Mouse (Mus musculus): ENCODE measurements around the gene Peg3. TPM values are rescaled to one million over a fixed set of nuclear protein-coding genes. Genes with fewer than 3 reads are reported as not detected.
"Not testable (repeated sequence)": the region's sequence is repeated elsewhere in the genome, so short reads cannot be mapped to it uniquely, and the experiment has no call there.

Peg3 gene
- polyA plus RNA-seq (2012; rRNA removed) = 1.4 and 1.7 TPM in 2 replicates

DNA sequence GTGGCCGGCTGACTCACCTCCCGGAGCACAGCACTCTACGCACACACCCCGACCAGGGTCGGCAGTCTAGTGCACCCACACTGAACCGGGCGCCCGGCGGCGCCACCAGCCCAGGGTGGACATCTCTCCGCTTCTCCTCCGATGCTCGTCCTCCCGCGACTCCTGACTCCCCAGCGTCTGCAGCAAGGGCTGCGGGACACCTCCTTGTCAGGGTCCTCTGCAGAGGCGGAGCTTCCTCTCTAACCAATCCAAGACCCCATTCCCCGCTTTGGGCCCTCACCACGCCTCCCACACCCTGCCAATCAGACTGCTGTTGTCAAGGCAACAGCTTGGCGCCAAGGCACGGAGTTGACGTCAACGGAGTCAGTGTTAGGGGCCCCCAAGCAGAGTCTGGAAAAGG, at the start of gene Peg3, which contains the start of gene Usp29:
Gene Peg3 (minus strand): TSS at position 191 of the 400 bp plus-strand sequence.
Gene Usp29 (plus strand): TSS at position 338 of the 400 bp plus-strand sequence.
- H3K27me3 ChIP-seq (ENCODE audit: control insufficient read depth, insufficient read depth, low read length) = no peaks in the 10 kb centered on the region
- TF ChIP-seq CTCF (IDR thresholded peaks at IDR 0.05; ENCODE audit: control insufficient read depth, insufficient read depth, insufficient replicate concordance, low read depth, low read length) (no peak), POLR2A (IDR thresholded peaks at IDR 0.05; ENCODE audit: control insufficient read depth, low read depth, low read length) (no peak)
- H3K4me3 ChIP-seq (ENCODE audit: control insufficient read depth, low read depth, low read length) = peak within 1 kb of the TSS; percentile 87
- peak within 1 kb of the TSS; percentile 75 for H3K27ac ChIP-seq (ENCODE audit: control insufficient read depth, insufficient read depth, low read depth, low read length)
- H3K4me1 ChIP-seq (ENCODE audit: control insufficient read depth, insufficient read depth, low read length) = peaks cover 9% of the 10 kb centered on the region
- H3K36me3 ChIP-seq (ENCODE audit: control insufficient read depth, insufficient read depth, low read length) = no peaks in the 10 kb centered on the region

DNA sequence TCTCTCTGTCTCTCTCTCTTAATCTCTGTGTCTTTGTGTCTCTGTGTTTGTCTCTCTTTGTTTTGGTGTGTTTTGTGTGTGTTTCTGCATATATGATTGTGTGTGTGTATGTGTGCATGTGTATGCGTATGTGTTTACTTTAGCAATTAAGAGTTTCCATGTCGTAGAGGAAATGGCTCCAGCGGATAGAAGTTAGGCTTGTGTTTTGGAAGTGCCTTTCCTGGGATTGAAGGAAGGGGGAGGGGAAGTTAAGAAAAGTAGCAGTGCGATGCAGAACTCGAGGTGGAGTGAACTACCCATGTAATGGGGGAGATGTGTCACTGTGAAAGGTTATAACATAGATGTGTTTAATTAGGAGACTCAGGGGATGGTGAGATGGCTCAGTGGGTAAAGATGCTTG, 48.9 kb upstream of the Peg3 start:
- no peaks in the 10 kb centered on the region; the same call in 1 of the 2 replicates for H3K4me1 ChIP-seq (ENCODE audit: control insufficient read depth, insufficient read depth, low read length)

GRCm38 (mm10) chr7:6777689-6778088, 47.5 kb upstream of the Peg3 start:
- Histone ChIP-seq H3K27me3 (ENCODE audit: control insufficient read depth, insufficient read depth, low read length) (no peaks in the 10 kb centered on the region), H3K4me3 (ENCODE audit: control insufficient read depth, low read depth, low read length) (no peak overlapping the region), H3K36me3 (ENCODE audit: control insufficient read depth, insufficient read depth, low read length) (no peaks in the 10 kb centered on the region), H3K4me1 (ENCODE audit: control insufficient read depth, insufficient read depth, low read length) (no peaks in the 10 kb centered on the region; the same call in 1 of the 2 replicates), H3K27ac (ENCODE audit: control insufficient read depth, insufficient read depth, low read depth, low read length) (no peak overlapping the region)
- TF ChIP-seq POLR2A (IDR thresholded peaks at IDR 0.05; ENCODE audit: control insufficient read depth, low read depth, low read length) = no peak
- TF ChIP-seq CTCF (IDR thresholded peaks at IDR 0.05; ENCODE audit: control insufficient read depth, insufficient read depth, insufficient replicate concordance, low read depth, low read length) = no peak

More for the DNA sequence above, 48.9 kb upstream of the Peg3 start:
- Histone ChIP-seq H3K27me3 (ENCODE audit: control insufficient read depth, insufficient read depth, low read length) (no peaks in the 10 kb centered on the region), H3K4me3 (ENCODE audit: control insufficient read depth, low read depth, low read length) (no peak overlapping the region), H3K36me3 (ENCODE audit: control insufficient read depth, insufficient read depth, low read length) (no peaks in the 10 kb centered on the region), H3K27ac (ENCODE audit: control insufficient read depth, insufficient read depth, low read depth, low read length) (no peak overlapping the region)
- TF ChIP-seq POLR2A (IDR thresholded peaks at IDR 0.05; ENCODE audit: control insufficient read depth, low read depth, low read length) (no peak), CTCF (IDR thresholded peaks at IDR 0.05; ENCODE audit: control insufficient read depth, insufficient read depth, insufficient replicate concordance, low read depth, low read length) (no peak)

- no peaks in the 10 kb centered on the region for H3K27me3 ChIP-seq (ENCODE audit: control insufficient read depth, insufficient read depth, low read length)
- H3K27ac ChIP-seq (ENCODE audit: control insufficient read depth, insufficient read depth, low read depth, low read length) = no peak overlapping the region
- no peaks in the 10 kb centered on the region; the same call in 1 of the 2 replicates for H3K4me1 ChIP-seq (ENCODE audit: control insufficient read depth, insufficient read depth, low read length)
- H3K36me3 ChIP-seq (ENCODE audit: control insufficient read depth, insufficient read depth, low read length) = no peaks in the 10 kb centered on the region
- TF ChIP-seq POLR2A (IDR thresholded peaks at IDR 0.05; ENCODE audit: control insufficient read depth, low read depth, low read length) = no peak
- no peak for TF ChIP-seq CTCF (IDR thresholded peaks at IDR 0.05; ENCODE audit: control insufficient read depth, insufficient read depth, insufficient replicate concordance, low read depth, low read length)
- H3K4me3 ChIP-seq (ENCODE audit: control insufficient read depth, low read depth, low read length) = no peak overlapping the region
These were observed 46.9 kb upstream of the Peg3 start for GRCm38 (mm10) chr7:6777107-6777506.

DNA sequence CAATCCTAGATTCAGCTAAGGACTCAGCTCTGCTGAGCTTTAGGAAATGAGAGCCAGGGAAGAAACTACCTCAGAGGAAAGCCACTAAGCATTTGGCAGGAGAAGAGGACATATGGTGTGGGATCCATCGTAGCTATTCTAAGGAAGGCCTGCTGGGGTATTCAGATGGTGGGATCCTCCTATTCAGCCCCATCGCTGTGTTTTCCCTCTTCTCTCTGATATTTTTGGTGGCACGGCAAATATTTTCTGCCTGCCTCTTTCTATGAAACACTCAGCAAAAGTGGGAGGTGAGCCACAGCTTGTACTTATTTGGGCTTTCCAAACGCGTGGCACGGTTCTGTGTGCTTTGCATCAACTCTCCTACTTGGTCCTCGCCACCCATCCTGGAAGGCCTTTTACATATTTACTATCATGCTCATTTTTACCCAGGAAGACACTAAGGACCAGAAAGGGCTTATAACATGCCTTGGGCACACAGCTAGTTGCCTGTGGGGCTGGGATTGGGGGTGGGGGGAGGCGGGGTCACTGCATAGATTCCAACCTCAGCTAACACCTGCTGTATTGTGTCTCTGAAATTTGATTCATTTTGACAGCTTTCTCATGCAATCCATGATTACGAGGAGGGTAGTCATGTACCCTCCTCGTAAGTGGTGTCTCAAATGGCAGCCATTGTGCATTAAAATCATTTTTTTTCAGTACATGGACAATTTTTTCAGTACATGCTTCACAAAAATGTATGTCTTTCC, 46.3 kb upstream of the Peg3 start:
- no peak overlapping the region for H3K4me3 ChIP-seq (ENCODE audit: control insufficient read depth, low read depth, low read length)
- no peaks in the 10 kb centered on the region for H3K36me3 ChIP-seq (ENCODE audit: control insufficient read depth, insufficient read depth, low read length)
- H3K27me3 ChIP-seq (ENCODE audit: control insufficient read depth, insufficient read depth, low read length) = no peaks in the 10 kb centered on the region
- H3K27ac ChIP-seq (ENCODE audit: control insufficient read depth, insufficient read depth, low read depth, low read length) = no peak overlapping the region
- TF ChIP-seq POLR2A (IDR thresholded peaks at IDR 0.05; ENCODE audit: control insufficient read depth, low read depth, low read length) = no peak
- TF ChIP-seq CTCF (IDR thresholded peaks at IDR 0.05; ENCODE audit: control insufficient read depth, insufficient read depth, insufficient replicate concordance, low read depth, low read length) = no peak
- H3K4me1 ChIP-seq (ENCODE audit: control insufficient read depth, insufficient read depth, low read length) = no peaks in the 10 kb centered on the region; the same call in 1 of the 2 replicates

DNA sequence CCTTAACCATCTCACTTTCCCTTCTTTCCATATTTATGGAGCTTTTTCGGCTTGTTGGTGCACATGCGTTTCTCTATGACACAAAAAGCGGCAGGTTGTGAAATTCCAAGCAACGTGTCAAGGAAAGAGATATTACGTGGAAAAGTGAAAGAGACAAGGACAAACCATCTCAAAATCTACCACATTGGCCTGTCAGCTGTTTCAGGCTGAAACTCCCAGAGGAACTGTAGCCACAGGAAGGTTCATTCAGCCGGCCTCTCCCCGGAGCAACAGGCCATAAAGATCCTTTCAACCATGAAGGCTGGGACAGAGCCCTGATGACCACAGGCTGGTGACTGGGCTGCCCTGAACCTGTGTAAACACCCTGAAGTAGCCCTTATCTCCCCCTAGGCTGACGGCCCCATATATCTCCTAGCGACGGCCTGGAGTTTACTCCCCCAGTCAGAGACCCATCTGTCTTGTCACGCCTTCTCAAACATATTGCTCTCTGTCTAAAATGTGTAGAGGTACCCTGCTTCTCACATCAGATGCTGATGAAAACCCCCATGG, 43.7 kb upstream of the Peg3 start:
- H3K27ac ChIP-seq (ENCODE audit: control insufficient read depth, insufficient read depth, low read depth, low read length); H3K36me3 ChIP-seq (ENCODE audit: control insufficient read depth, insufficient read depth, low read length); H3K4me1 ChIP-seq (ENCODE audit: control insufficient read depth, insufficient read depth, low read length); H3K27me3 ChIP-seq (ENCODE audit: control insufficient read depth, insufficient read depth, low read length); H3K4me3 ChIP-seq (ENCODE audit: control insufficient read depth, low read depth, low read length): not testable (repeated sequence)

GRCm38 (mm10) chr7:6770286-6770685, 40.1 kb upstream of the Peg3 start:
- H3K4me3 ChIP-seq (ENCODE audit: control insufficient read depth, low read depth, low read length) = no peak overlapping the region
- no peaks in the 10 kb centered on the region for H3K27me3 ChIP-seq (ENCODE audit: control insufficient read depth, insufficient read depth, low read length)
- H3K4me1 ChIP-seq (ENCODE audit: control insufficient read depth, insufficient read depth, low read length) = no peaks in the 10 kb centered on the region
- H3K27ac ChIP-seq (ENCODE audit: control insufficient read depth, insufficient read depth, low read depth, low read length) = no peak overlapping the region
- H3K36me3 ChIP-seq (ENCODE audit: control insufficient read depth, insufficient read depth, low read length) = no peaks in the 10 kb centered on the region
- TF ChIP-seq POLR2A (IDR thresholded peaks at IDR 0.05; ENCODE audit: control insufficient read depth, low read depth, low read length) (no peak), CTCF (IDR thresholded peaks at IDR 0.05; ENCODE audit: control insufficient read depth, insufficient read depth, insufficient replicate concordance, low read depth, low read length) (no peak)

Measured in testis, adult 2 months (tissue).